Mouse (Mus musculus): Measurements from ENCODE around the gene Zfp764.

- TF ChIP-seq POLR2A (IDR thresholded peaks at IDR 0.05; ENCODE audit: low read depth, low read length) (no peak), CTCF (IDR thresholded peaks at IDR 0.05; ENCODE audit: extremely low read depth, insufficient read length, insufficient replicate concordance, low read depth, low read length) (no peak)
These were observed 16.3 kb downstream of the Zfp764 start for GRCm38 (mm10) chr7:127390306-127390705.
